Mouse (Mus musculus): ENCODE measurements around the gene Aldh1l2. TPM values are rescaled to one million over a fixed set of nuclear protein-coding genes. Genes with fewer than 3 reads are reported as not detected.
"Not testable (repeated sequence)": the region's sequence is repeated elsewhere in the genome, so short reads cannot be mapped to it uniquely, and the experiment has no call there.

Gene Aldh1l2
- 1 to 10 TPM; 4.0 to 8.6 TPM for total RNA-seq (2021)
- long read RNA-seq, experiment 1, partial matches to known transcripts, result 0 of 1 reads
- long read RNA-seq, experiment 1, other reads (novel, unspliced or antisense), result 1 of 1 reads
- long read RNA-seq, experiment 2, full-length matches to known transcripts, result 1 of 5 reads
- long read RNA-seq, experiment 2, partial matches to known transcripts, result 3 of 5 reads
- long read RNA-seq, experiment 2, other reads (novel, unspliced or antisense), result 1 of 5 reads

DNA sequence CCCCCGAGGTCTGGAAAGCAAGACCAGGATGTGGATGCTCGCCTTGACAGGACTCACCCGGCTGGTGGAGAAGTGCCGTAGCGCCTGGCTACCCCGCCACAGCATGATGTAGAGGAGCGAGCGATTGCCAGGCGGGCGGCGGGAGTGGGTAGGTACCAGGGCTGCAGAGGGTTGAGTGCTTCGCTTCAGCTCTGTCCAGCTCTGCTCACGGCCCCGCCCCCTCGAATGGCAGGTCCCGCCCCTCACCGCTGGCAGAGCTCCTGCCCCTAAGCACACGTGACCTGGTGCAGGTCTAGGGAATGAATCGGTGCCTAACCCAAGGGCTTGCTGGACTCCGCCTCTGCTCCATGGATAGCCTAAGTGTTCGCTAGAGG, at the start of gene Aldh1l2:
TSS of gene Aldh1l2 (minus strand) at position 231 of the 374 bp plus-strand sequence.
- peak; percentile 68 for DNase-seq

DNA sequence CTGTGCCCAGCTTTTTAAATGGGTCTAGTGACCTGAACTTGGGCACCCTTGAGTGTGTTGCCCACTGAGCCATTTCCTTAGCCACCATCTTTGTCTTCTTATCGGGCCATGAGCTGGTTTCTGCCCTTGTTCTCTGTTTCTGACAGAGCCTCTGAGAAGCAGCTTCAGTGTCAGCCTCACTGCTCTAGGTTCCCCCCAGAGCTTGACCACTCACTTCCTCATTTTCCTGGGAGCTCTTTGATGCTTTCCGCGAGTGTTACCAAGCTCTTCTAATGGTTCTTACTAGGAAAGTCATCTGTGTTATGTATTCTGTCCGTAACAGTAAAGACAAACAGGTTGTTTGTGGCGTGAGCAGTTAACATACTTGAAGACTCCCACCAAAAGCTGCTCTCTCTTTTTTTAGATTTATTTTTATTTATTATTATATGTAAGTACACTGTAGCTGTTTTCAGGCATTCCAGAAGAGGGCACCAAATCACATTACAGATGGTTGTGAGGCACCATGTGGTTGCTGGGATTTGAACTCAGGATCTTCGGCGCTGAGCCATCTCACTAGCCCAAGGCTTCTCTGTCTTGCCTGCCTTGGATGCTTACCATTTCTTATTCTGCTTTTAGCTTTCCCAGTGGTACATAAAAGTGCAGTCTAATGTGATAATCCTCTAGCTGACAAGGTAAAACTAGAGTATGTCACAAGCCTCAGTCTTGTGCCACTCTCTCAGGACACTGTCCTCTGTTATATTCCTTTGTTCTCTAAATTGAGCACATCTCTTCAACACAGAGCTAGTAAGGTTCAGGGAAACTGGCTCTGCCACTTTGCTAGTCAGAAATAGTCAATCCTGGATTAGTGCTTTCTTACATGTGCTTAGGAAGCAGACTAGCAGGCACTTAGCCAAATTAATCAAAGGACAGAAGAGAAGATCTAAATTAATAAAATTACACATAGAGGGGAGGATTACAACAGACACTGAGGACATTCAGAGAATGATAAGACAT, 31.8 kb upstream of the Aldh1l2 start:
- no peak for DNase-seq

- DNase-seq, result no peak
These were observed 29.1 kb upstream of the Aldh1l2 start for GRCm38 (mm10) chr10:83563005-83563404.

DNA sequence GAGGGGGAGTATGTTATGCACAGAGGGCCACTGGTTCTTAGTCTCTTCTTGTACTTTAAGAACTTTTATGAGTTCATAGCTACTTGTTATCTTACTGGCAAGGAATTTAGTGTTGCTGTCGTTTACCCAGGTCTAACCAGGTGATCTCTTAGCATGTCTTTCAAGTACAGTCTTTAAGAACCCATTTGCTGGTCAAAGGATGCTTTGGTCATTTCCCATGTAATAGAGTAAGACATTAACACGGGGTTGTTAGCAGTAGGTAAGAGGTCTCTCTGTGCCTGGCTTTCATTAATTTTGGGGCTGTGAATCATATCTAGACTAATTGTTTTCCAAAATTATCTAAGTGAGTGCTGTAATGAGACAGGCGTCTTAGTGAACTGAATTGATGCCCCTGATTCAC, 11.4 kb upstream of the Aldh1l2 start:
- no peak for DNase-seq

- DNase-seq, result no peak
These were observed 10.2 kb upstream of the Aldh1l2 start for GRCm38 (mm10) chr10:83544103-83544479.

DNA sequence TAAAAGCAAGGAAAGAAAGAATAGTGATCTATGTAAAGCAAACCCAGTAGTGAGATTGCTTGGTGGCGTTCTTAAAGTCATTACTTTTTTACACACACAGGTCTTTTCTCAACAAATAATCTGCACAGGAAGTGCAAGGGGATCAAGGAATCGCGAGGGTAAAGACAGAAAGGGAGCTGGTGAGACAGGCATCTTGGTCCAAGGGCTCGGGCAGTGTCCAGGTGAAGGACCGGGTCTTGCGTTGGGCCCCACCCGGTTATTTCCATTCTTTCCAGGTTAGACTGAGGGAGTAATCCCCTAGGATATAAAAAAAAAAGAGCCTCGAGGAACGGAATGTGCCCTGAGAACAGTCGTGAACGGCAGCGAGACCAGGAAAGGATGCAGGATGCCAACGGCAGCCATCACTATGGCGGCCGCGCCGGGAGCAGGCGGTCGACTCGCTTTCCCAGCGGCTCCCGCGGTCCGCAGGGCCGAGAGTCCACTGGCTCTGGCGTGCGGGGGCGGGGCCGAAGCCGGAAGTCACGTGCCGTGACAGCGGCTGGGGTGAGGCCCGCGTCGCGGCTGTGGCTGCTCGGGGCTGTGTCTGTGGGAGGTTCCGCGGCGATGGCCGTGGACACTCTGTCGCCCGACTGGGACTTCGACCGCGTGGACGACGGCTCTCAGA, 9.6 kb upstream of the Aldh1l2 start, which contains the start of gene Washc4:
TSS of gene Washc4 (plus strand) at position 314 of the 664 bp plus-strand sequence.
- DNase-seq, result peak; percentile 96

DNA sequence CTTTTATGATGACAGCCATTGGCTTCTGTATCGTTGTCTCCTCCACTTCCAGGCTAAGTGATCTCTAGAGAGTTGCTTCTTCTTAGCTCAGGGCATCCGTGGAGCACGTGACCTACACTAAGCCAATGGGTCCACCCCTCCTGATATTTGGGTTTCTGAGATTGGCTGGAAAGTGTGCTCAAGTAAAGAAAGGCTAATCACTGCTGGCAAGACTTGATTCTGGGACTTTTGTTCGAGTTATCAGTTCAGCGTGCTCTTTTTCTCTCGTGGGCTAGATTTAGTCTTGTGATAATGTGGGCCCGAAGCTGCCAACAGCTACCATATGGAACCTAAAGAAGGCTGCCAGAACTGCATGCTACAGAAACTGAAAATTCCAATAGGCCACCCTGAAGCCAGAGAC, 8.3 kb upstream of the Aldh1l2 start:
- DNase-seq, result no peak

DNA sequence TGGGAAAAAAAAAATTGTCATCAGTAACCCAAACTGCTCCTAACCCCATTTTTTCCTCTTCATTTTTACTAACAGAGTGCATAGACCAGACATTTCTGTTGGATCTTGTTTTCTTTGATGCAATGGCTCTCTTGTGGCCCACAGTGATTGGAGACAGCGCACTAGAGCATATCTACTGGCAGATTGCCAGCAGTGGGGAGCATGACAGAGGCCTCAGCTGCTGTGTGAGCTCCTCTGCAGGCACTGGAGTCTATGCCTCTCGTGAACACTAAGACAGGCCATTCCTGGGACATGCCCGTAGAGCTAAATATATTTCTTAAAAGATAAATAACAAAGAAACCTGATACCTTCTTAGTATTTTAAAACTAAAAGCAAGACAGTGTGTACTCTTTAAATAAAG, 6.2 kb upstream of the Aldh1l2 start:
- no peak for DNase-seq

- DNase-seq, result no peak
These were observed 5.5 kb upstream of the Aldh1l2 start for GRCm38 (mm10) chr10:83539311-83539980.

DNA sequence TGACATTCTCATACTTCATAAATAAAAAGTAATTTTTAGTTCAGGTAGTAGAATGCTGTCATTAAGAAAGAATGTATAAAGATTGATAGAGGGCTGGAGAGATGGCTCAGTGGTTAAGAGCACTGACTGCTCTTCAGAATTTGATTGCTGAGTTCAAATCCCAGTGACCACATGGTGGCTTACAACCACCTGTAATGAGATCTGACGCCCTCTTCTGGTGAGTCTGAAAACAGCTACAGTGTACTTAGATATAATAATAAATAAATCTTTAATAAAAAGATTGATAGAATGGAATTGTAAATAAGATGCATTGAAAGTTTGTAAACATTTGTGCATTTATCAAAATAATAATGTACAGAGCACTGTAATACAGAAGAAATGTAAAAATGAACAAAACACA, 2.5 kb upstream of the Aldh1l2 start:
- no peak for DNase-seq

GRCm38 (mm10) chr10:83533258-83533909, 556 bp downstream of the Aldh1l2 start:
- peak; percentile 57 for DNase-seq

DNA sequence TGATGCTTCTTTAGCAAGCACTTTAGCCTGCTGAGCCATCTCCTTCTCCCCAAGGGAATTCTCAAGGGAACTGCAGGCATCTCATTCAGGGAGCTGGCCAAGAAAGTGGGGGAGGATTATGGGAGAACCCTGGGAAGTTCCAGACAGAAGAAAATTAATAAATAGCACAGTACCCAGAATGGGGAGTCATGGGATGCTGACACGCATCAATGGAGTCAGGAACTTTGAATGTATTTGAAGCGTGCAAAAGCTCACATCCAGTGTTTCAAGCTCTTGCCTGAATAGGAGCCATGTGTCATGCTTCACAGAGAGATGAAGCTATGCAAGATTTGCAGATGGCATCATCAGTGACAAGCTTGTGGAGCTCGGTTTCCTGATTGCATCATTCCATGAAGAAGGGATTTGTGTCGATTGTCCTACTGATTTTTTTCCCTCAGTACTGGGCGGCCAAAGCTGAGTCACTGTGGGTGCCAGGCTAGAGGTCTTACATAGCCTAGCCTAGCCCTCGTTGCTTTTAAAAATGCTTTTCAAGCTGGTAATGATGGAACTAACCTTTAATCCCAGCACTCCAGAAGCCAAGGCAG, 3.5 kb downstream of the Aldh1l2 start:
- no peak for DNase-seq

DNA sequence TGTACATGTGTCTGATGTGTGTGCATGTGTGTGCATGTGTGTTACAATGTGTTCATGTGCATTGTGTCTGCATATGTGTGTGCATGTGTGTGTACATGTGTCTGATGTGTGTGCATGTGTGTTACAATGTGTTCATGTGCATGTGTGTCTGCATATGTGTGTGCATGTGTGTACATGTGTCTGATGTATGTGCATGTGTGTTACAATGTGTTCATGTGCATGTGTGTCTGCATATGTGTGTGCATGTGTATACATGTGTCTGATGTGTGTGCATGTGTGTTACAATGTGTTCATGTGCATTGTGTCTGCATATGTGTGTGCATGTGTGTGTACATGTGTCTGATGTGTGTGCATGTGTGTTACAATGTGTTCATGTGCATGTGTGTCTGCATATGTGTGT, 9.7 kb downstream of the Aldh1l2 start:
- not testable (repeated sequence) for DNase-seq

DNA sequence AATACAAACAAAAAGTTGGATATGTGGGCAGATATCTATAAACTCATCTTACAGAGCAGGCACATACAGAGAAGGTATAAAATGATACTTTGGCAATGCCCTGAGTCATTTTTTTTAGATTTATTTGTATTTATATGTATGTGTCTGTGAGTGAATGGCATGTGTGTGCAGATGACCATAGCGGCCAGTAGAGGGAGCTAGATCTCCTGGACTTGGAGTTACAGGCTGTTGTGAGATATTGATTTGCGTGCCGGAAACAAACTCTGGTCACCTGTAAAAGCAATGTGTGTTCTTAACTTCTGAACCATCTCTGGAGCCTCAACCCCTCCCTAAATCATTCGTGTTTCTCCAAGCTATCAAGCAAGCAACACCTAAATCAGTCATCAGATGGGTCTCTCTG, 12.9 kb downstream of the Aldh1l2 start:
- DNase-seq, result no peak

- no peak for DNase-seq
These were observed 20.2 kb downstream of the Aldh1l2 start for GRCm38 (mm10) chr10:83513736-83514135.

GRCm38 (mm10) chr10:83511304-83511703, 22.6 kb downstream of the Aldh1l2 start:
- DNase-seq, result no peak

DNA sequence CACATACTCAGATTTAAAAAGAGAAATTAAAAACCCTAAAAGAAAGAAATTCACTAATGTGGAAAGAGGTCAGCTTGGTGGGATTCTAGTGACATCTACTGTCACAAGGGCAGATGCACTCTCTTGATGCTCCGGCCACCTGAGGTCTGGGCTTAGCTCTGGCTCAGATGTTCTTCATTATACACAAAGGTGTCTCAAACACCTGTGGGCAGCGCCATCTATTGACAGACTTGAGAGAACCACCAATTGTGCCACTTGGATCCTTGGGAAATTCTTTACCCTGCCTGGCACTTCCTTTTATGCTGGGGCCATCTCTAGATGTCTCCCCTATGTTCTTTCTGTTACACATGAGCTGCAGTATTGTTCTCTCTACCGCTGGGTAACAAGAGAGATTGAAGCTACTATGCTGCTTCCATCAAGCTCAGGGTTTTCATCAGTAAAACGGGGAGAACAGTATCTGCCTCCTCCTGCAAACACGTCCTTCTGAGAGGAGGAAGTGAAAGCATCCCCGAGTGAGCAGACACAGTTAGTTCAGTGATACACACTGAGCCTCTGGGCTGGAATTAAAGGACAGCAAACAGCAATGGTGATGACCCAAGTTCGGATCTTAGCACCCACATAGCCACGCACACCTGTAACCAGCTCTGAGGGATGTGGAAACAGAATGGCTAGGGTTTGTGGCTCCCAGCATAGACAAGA, 24.8 kb downstream of the Aldh1l2 start:
- DNase-seq, result no peak

DNA sequence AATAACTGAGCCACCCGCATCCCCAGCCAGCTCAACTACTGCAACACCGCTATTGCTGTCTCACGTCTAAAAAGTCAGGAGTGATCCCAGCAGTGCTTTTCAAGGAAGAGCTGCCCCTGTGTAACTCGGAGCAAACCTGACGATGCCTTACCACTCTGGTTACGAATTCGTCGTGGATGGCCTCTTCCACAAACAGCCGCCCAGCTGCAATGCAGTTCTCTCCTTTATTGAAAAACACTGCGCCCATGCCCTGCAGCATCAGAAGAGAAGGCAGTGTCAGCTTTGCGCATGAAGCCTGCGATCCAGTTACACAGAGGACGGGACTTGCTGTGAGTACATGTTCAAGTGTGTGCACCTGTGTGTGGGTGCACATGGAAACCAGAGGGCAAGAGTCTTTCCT, 36.6 kb downstream of the Aldh1l2 start:
- DNase-seq, result no peak

GRCm38 (mm10) chr10:83490506-83490905, 43.4 kb downstream of the Aldh1l2 start:
- no peak for DNase-seq

- no peak for DNase-seq
These were observed 56.7 kb downstream of the Aldh1l2 start for GRCm38 (mm10) chr10:83477286-83477685.

GRCm38 (mm10) chr10:83475226-83475625, 58.7 kb downstream of the Aldh1l2 start:
- no peak for DNase-seq

Measured in gastrocnemius, postnatal 25 days (tissue).